Mouse (Mus musculus) kidney, adult 2 months (tissue): ENCODE measurements around the gene 2010300C02Rik. TPM values are rescaled to one million over a fixed set of nuclear protein-coding genes. Genes with fewer than 3 reads are reported as not detected.
"Not testable (repeated sequence)": the region's sequence is repeated elsewhere in the genome, so short reads cannot be mapped to it uniquely, and the experiment has no call there.

Experiments
- DNase-seq: peaks from one replicate; pipeline ENCODE4 v3.0.0; 2021
- H3K27ac ChIP-seq: fragments of 200-500 bp; 2 replicates; pipeline ENCODE4 v1.5.1; 2012; ENCODE audit warnings: low read depth, low read length, control low read depth, inconsistent platforms; ENCODE audit not compliant: insufficient read depth
- H3K27me3 ChIP-seq: fragments of 200-500 bp; replicated peaks from 2 replicates; pipeline ENCODE4 v1.6.1; 2012; ENCODE audit warnings: mild to moderate bottlenecking, moderate library complexity, low read length, inconsistent platforms; ENCODE audit not compliant: control insufficient read depth, insufficient read depth
- H3K36me3 ChIP-seq: fragments of 200-500 bp; 2 replicates; pipeline ENCODE4 v1.6.1; 2012; ENCODE audit warnings: mild to moderate bottlenecking, moderate library complexity, low read length, inconsistent platforms; ENCODE audit not compliant: control insufficient read depth, insufficient read depth
- H3K4me1 ChIP-seq: fragments of 200-500 bp; 2 replicates; pipeline ENCODE4 v1.6.1; 2011; ENCODE audit warnings: low read length; ENCODE audit not compliant: control insufficient read depth, insufficient read depth
- H3K4me3 ChIP-seq: fragments of 200-500 bp; 2 replicates; pipeline ENCODE4 v1.5.1; 2011; ENCODE audit warnings: mild to moderate bottlenecking, low read depth, low read length, control low read depth; ENCODE audit not compliant: insufficient read depth
- CTCF ChIP-seq: fragments of 200-500 bp; conservative IDR thresholded peaks from 2 replicates; pipeline ENCODE4 v1.5.1; 2011; ENCODE audit warnings: low read depth, mild to moderate bottlenecking, control low read depth, low read length, moderate library complexity, mixed read lengths; ENCODE audit not compliant: insufficient read depth, insufficient read length
- POLR2A ChIP-seq: fragments of 200-500 bp; IDR thresholded peaks from one replicate; pipeline ENCODE4 v1.6.1; 2011; ENCODE audit warnings: low read depth, low read length, control low read depth
- WGBS: fragments of 180-500 bp; shearing (Covaris S2); methylation state at CpG from one replicate; pipeline ENCODE4 v1.1.7; 2018; 5-methylcytosine and 5-hydroxymethylcytosine counted together
- polyA plus RNA-seq: library from polyadenylated mRNA; depleted of rRNA; stranded (reverse); fragments of >200 nt; gene quantifications from 2 replicates; pipeline ENCODE4 v1.2.3, GENCODE M21; 2012

The 2010300C02Rik gene
- polyA plus RNA-seq, 1 experiment: 0.86 TPM

- TF ChIP-seq CTCF: no peak
- no peak for TF ChIP-seq POLR2A
- Histone ChIP-seq H3K36me3 (no peaks in the 10 kb centered on the region), H3K4me3 (no peak overlapping the region), H3K27me3 (no peaks in the 10 kb centered on the region), H3K4me1 (no peaks in the 10 kb centered on the region), H3K27ac (no peak overlapping the region)
- WGBS: 72% methylated on average over 15 of the region's 15 CpGs
- no peak for DNase-seq
These were observed 105.8 kb downstream of the 2010300C02Rik start for GRCm38 (mm10) chr1:37614130-37614529.

- Histone ChIP-seq H3K27ac (no peak overlapping the region), H3K4me1 (no peaks in the 10 kb centered on the region), H3K4me3 (no peak overlapping the region), H3K27me3 (no peaks in the 10 kb centered on the region), H3K36me3 (no peaks in the 10 kb centered on the region)
- peak; percentile 9 for DNase-seq
- no peak for TF ChIP-seq CTCF
- no peak for TF ChIP-seq POLR2A
- 61% methylated on average over 6 of the region's 6 CpGs for WGBS
These were observed 108.9 kb downstream of the 2010300C02Rik start for GRCm38 (mm10) chr1:37611032-37611431.

DNA sequence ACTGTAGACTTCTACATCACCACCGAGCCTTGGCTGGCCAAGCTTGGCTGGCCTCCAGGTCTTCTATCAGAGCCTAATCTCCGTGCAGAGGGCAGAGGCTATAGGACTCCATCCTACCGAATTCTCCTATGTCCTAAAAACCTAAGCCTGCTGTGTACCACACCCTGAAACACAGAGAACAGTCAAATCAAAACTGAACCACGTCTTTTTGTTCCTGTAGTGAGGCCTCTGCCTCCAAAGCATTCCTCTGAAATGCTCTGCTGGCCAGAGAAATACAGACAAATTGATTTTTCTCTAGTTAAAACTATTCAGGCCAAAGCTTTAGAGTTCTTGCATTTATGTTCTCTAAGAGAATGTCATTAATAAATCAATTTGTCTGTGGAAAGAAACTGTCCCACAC is 109.6 kb downstream of the 2010300C02Rik start:
- 61% methylated on average over 4 of the region's 4 CpGs for WGBS
- TF ChIP-seq POLR2A: no peak
- no peak for TF ChIP-seq CTCF
- Histone ChIP-seq H3K27me3 (no peaks in the 10 kb centered on the region), H3K4me3 (no peak overlapping the region), H3K27ac (no peak overlapping the region), H3K36me3 (no peaks in the 10 kb centered on the region), H3K4me1 (no peaks in the 10 kb centered on the region)
- DNase-seq: no peak

DNA sequence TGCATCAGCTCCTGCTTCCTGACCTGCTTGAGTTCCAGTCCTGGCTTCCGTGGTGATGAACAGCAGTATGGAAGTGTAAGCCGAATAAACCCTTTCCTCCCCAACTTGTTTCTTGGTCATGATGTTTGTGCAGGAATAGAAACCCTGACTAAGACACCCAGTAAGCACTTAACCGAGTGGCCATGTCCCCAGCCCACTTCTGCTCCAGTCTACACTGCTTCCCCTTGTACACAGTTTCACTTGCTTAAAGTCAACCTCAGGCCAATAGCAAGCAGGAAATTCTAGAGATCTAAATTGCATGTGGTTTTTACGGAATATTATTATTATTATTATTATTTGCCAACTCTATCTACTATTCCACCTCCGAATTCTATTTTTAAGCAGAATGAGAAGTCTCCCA is 114.2 kb downstream of the 2010300C02Rik start:
- DNase-seq, H3K36me3 ChIP-seq, H3K27ac ChIP-seq, H3K27me3 ChIP-seq, H3K4me3 ChIP-seq, H3K4me1 ChIP-seq: not testable (repeated sequence)
- WGBS: 90% methylated on average over 4 of the region's 5 CpGs

DNA sequence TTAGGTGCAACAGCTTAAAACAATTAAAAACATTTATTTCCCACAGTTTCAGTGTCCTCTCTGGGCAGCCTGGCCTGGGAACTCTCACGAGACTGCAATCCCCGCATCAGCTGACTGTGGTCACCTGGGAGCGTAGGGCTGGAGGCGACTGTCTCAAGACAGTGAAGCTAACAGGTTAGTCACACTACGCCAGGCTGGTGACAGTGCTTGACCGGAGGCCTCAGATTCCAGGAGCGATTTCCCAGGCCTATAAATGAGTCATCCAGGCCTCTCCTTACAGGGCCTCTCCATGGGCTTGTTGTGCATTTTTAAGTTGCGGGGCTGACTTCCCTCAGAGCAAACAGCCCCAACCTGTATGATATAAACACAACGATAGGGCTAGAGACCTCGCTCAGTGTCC is 116.7 kb downstream of the 2010300C02Rik start:
- WGBS: 92% methylated on average over 10 of the region's 10 CpGs
- H3K4me1 ChIP-seq: no peaks in the 10 kb centered on the region
- DNase-seq: no peak
- H3K36me3 ChIP-seq: no peaks in the 10 kb centered on the region
- no peak overlapping the region for H3K4me3 ChIP-seq
- no peaks in the 10 kb centered on the region; the same call in 1 of the 2 replicates for H3K27me3 ChIP-seq
- TF ChIP-seq CTCF: no peak
- no peak for TF ChIP-seq POLR2A
- H3K27ac ChIP-seq: no peak overlapping the region

- no peak overlapping the region for H3K27ac ChIP-seq
- TF ChIP-seq CTCF (no peak), POLR2A (no peak)
- H3K4me3 ChIP-seq: no peak overlapping the region
- no peaks in the 10 kb centered on the region for H3K36me3 ChIP-seq
- no peaks in the 10 kb centered on the region for H3K4me1 ChIP-seq
- WGBS: 88% methylated on average over 4 of the region's 4 CpGs
- no peak for DNase-seq
- H3K27me3 ChIP-seq: no peaks in the 10 kb centered on the region; the same call in 1 of the 2 replicates
These were observed 117.6 kb downstream of the 2010300C02Rik start for GRCm38 (mm10) chr1:37602268-37602667.

GRCm38 (mm10) chr1:37601461-37601860 is 118.4 kb downstream of the 2010300C02Rik start:
- Histone ChIP-seq H3K4me1 (no peaks in the 10 kb centered on the region), H3K4me3 (no peak overlapping the region), H3K27ac (no peak overlapping the region), H3K27me3 (no peaks in the 10 kb centered on the region; the same call in 1 of the 2 replicates), H3K36me3 (no peaks in the 10 kb centered on the region)
- no peak for DNase-seq
- WGBS: 74% methylated on average over 8 of the region's 8 CpGs
- no peak for TF ChIP-seq CTCF
- no peak for TF ChIP-seq POLR2A
